Mouse (Mus musculus) neural tube, embryonic 10.5 days (tissue): ENCODE results near the gene Tmprss7.

Experiments used
- DNase-seq: peaks from one replicate; pipeline ENCODE4 v3.0.0-alpha.2; 2017; ENCODE audit warnings: low spot score; ENCODE audit errors: extremely low spot score

The Tmprss7 gene

GRCm38 (mm10) chr16:45693558-45693957, at the start of gene Tmprss7:
Gene Tmprss7, minus strand, starts transcription at chr16:45693658.
- DNase-seq = no peak

DNA sequence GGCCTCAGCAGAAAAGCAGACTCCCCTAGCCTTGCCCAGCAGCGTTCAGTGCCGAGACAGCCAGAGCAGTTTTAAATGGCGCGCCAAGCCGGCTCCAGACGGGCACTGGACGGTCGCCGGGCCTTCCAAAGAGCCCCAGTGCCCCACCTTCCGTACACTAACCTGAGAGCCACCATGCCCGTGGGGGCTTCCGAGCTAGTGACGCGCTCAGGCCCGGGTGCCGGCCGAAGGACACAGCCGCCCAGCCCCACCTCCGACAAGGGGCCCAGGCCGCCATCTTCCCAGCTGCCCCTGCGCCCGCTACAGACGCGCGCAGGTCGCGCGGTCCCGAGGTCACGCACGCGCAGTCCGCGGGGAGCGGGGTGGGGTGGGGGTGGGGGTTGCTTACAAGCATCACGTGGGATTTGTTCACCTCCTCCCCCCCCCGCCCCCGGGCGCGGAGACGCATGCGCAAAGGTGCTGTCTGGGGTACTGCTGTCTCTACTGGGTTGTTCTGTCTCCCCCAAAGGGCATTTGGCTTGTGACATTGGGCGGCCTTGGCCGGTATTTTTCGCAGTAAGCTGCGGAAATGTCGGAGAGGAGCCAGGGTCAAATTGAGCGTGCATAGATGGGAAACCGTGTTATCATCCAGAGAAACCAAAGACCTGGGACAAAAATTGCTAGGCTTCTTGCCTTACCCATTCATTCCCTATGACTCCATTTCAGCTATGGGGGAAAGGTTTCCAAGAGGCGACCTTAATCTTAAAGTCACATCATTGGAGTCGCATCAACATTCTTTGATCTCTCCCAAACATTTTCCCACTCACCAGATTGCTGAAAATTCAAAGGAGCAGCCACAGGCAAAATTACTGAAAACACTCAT, 49.4 kb upstream of the Tmprss7 start, which contains the start of gene Abhd10:
Gene Abhd10 (minus strand): TSS at position 341 of the 862 bp plus-strand sequence.
- DNase-seq = peak; percentile 98

- no peak for DNase-seq
Observed at GRCm38 (mm10) chr16:45737880-45738279, 44.4 kb upstream of the Tmprss7 start.

DNA sequence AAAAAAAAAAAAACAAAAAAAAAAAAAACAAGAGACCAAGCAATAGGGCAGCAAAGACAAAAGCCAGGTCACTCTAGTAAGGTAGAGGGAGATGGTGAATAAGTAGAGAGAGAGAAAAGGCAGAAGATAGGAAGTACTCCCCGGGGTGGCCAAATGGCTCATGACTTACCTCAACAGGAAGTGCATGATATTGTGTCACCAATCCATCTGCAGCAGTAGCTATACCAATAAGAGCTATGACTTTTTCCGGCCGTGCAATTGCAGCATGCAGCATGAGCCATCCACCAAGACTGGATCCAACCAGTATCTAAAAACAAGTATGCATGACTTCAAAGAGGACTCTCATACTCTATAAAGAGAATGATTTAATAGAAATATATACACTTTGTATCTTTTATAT, 43.3 kb upstream of the Tmprss7 start:
- DNase-seq = no peak

- DNase-seq = no peak
Observed at GRCm38 (mm10) chr16:45729163-45729562, 35.7 kb upstream of the Tmprss7 start.

DNA sequence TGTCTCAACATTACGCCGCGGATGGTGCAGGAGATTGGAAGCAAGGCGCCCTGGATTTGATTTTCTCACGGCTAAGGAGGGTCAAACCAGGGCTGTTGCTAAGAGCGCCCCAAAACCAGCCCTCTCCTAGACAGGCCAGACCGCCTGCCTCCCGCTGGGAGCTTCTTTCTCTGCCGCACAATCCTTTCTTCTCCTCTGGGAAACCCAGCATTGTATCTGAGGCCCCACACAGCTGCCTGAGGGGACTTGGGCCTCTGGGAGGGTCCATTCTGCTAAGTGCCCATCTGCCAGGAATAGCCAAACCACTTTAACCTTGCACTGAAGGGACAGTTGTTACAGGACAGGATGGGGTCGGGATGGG, 31.3 kb upstream of the Tmprss7 start:
- peak; percentile 78 for DNase-seq

DNA sequence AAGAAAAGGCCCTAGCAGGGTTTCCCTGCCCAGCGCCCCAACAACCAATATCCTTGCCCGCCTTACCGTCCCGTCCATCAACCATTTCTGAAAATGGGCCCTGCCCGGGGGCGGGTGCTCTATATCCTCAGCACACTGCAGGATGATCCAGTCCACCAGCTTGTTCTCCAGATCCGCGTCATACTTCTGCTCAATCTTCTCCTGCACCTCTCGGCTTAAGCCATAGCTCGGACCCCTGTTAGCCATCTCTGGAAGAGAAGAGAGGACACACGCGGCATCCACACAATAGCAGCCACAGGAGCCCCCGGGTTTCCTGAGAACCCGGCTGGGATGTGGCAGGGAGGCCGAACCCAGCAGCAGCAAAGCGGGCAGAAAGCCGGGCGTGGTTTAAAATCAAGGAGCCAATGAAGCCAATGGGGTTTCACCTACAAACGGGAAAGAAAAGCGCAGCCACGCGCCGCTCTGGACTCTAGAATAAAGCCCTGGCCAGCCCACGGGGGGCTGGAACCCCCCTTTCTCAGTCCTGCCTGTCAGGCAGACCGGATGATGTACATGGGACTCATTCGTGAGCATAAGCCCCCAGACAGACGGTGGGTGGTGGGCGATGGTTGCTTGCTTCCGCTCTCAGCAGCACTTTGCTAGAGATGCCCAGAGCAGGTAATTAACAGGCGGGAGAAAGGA, 30.7 kb upstream of the Tmprss7 start, which contains the start of gene Tagln3:
Gene Tagln3 (minus strand): TSS at position 548 of the 681 bp plus-strand sequence.
- peak; percentile 80 for DNase-seq

GRCm38 (mm10) chr16:45723172-45723901, 29.9 kb upstream of the Tmprss7 start:
- DNase-seq = no peak

DNA sequence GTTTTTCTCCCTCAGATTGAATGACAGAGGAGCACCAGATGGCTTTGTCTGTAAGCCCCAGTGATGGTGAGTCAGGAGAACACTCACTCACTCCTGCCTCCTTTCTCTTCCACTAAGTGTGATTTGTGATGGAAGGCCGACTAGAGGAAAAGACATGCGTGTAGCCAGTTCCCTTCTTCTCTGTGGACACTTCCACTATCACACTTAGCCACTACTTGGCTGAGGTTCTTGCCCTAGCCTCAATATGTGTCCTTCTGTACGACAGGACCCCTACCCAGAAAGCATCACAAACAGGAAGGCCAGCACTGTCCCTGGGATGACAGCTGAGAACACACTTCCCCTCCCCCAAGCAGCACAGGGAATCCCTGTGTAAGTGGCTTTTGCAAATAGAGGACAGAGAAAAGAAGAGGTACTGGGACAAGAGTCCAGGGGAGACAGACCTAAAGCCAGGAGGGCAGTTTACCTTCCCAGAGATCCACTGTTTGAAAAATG, 29.0 kb upstream of the Tmprss7 start:
- no peak for DNase-seq

- DNase-seq = no peak
Observed at GRCm38 (mm10) chr16:45720022-45720630, 26.7 kb upstream of the Tmprss7 start.

DNA sequence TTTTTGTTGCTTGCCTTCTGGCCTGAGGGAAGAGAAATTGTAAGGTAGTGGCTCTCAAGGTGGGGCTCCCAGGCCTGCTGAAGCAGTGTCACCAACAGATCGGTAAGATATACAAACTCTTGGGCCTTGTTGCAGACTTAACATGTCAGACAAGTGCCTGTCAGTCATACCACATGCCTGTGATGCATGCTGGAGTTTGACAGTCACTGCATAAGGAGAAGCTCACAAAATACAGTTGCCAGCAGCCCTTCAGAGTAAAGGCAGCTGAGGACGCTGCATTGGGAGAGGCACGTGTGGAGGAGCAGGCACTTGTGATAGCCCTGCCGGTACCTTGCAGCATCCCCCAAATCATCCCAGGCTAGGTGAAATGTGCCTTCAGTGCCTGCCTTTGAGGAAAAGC, 24.8 kb upstream of the Tmprss7 start:
- DNase-seq = no peak

- no peak for DNase-seq
Observed at GRCm38 (mm10) chr16:45714489-45715150, 21.2 kb upstream of the Tmprss7 start.

- DNase-seq = no peak
Observed at GRCm38 (mm10) chr16:45713878-45714277, 20.4 kb upstream of the Tmprss7 start.

DNA sequence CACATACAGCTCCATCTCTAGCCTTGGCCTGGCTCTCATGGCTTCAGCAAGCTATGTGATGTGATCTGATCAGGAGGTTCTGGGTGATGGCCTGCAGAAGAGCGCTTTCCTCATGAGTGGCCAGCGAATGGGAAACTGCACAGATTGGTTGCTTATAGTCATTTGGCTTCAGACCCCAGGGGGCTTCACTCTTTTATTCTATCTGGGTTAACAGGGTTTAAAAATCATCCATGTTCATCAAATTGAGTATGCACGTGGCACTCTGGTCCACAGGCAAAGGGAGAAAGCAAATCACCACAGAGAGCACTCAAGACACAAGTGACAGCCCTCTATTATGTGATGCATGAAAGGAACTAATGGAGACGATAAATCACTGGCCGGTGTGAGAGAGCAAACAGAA, 19.8 kb upstream of the Tmprss7 start:
- no peak for DNase-seq

GRCm38 (mm10) chr16:45711263-45711662, 17.8 kb upstream of the Tmprss7 start:
- no peak for DNase-seq

DNA sequence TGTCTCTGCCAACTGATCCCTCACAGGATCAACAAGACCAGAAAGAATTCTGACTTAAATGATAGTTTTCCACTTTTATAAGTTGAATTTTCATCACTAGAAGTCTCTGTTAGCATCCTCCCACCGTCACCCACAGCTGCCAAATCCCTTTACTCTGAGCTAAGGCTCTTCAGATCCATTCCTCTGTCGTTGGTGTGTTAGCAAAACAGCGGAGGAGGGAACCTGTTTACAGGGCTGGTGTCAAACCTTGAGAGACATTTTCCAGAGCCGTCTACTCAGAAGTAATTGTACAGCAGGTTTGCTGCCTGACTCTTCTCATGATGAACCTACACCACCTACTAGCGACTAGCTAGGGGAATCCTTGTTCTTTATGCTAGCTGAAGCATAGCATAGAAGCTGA, 5.8 kb upstream of the Tmprss7 start:
- no peak for DNase-seq

GRCm38 (mm10) chr16:45697996-45698395, 4.5 kb upstream of the Tmprss7 start:
- DNase-seq = no peak

DNA sequence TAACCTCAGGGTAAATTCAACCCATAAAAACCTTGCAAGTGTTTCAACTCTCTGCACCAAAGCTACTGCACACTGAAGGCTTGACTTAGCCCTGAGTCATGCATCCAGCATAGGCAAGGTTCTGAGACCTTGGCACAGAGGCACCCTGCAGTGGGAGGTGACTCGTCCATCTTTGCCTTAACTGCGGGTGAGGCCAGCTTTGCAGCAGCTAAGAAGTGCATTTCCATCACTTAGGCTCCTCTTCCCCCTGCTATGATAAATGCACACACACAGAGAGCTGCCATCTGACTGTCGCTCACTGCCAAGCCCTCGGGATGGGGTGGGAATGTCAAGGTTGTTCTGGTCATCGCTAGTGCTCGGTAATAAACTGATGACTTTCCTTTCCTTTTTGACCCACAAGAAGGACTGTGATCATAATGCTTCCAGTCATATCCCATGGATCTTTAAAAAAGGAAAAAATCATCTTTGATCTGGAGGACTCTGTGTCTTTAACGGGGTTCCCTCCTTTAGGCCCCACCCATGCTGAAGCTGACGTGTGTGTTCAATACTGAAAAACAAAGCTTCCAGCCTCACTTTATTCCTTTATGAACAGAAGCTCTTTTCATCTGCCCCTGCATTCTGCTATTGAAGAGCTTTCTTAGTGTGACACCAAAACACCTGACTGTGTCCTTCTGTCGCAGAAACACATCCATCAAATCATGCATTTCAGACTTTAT, 2.1 kb upstream of the Tmprss7 start:
- DNase-seq = no peak

- no peak for DNase-seq
Observed at GRCm38 (mm10) chr16:45692851-45693250, 607 bp downstream of the Tmprss7 start.

DNA sequence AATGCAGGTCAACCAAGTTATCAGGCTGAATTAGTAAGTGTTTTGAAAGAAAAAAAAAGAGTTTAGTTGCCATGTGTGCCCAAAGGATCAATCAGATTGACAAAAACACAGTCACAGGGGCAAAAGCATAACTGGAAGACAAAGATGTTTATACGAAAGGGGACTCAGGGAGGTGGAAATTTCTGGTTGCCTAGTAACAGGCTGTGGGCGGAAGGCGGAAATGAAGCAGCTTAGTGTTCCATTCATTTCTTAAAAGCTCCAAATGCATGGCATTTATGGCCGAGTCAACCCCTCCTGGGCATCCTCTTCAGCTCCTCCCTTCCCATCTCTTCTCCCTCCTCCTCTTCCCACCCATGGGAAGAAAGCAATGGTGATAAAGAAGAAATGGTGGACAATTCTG, 3.3 kb downstream of the Tmprss7 start:
- DNase-seq = no peak
